Mouse (Mus musculus): ENCODE data around the gene Wapl. TPM values are rescaled to one million over a fixed set of nuclear protein-coding genes. Genes with fewer than 3 reads are reported as not detected.

Gene Wapl
- polyA plus RNA-seq (2012; rRNA removed) = 15.6 and 16.8 TPM in 2 replicates

GRCm38 (mm10) chr14:34673395-34674228 is at the start of gene Wapl:
Gene Wapl (plus strand): TSS chr14:34673928.

Other genes with a start within 250 kb of the Wapl start
- 17.9 and 20.0 TPM in 2 replicates for gene Bmpr1a, start 170.6 kb upstream of the Wapl start, polyA plus RNA-seq (2012; rRNA removed)
- gene 9230112D13Rik, start 151.1 kb upstream of the Wapl start, polyA plus RNA-seq (2012; rRNA removed) = 0.10 TPM in 1 of 2 replicates, not detected in the other
- 1.5 and 11.0 TPM in 2 replicates for gene Ldb3, start 85.2 kb upstream of the Wapl start, polyA plus RNA-seq (2012; rRNA removed)
- 0.05 TPM in 1 of 2 replicates, not detected in the other for gene Opn4, start 73.8 kb upstream of the Wapl start, polyA plus RNA-seq (2012; rRNA removed)
- gene Grid1, start 146.2 kb downstream of the Wapl start, polyA plus RNA-seq (2012; rRNA removed) = 13.1 and 15.7 TPM in 2 replicates